16 mouse cellular contexts compared by ENCODE assay signal in the genomic region with DNA sequence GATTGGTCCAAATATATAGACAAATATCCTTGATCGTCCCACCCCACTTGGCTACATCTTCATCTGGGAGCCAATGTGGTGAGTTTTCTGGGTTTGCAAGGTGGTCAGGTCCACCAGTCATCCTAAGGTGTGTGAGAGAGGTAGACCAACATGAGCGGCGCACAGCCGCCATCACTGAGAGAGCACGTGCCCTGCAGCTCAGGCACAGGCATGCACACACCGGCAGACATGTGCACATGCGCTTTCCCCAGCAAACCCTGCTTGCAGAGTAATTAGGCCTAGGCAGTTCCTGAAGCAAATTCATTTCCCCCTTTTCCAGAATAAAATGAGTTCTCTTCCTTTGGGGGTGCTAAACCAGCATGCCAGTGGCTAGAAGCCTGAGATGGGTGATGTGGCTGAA. TPM values are rescaled to one million over a fixed set of nuclear protein-coding genes. Genes with fewer than 3 reads are reported as not detected.
DNase-seq lines count a peak whose midpoint lies in the region; ATAC-seq lines count a peak whose summit lies in the region.
"Had no signal": no experiment of that assay in that cellular context is flagged by ENCODE, and none has a peak within 500 bp of the region (broad histone marks: within the 10 kb centered on the region; RNA-seq: fewer than 3 reads in every experiment).

No protein-coding gene starts in this region.

- peaks cover 42% of the 10 kb centered on the region for H3K27me3 ChIP-seq in embryonic facial prominence, embryonic 13.5 days
- H3K27me3 ChIP-seq in embryonic facial prominence, embryonic 10.5 days (replicated peaks; ENCODE audit: low read depth, poor library complexity, severe bottlenecking): peaks cover 34% of the 10 kb centered on the region
- H3K27me3 ChIP-seq in hindbrain, embryonic 14.5 days (ENCODE audit: control insufficient read depth, insufficient read depth, low read length): no peaks in the 10 kb centered on the region
- peaks cover 46% of the 10 kb centered on the region for H3K27me3 ChIP-seq in hindbrain, embryonic 10.5 days (ENCODE audit: insufficient read depth, poor library complexity, severe bottlenecking)
- no peaks in the 10 kb centered on the region; the same call in 1 of the 2 replicates for H3K27me3 ChIP-seq in midbrain, embryonic 13.5 days

- 0 out of 2 replicates have a peak overlapping the region, but pooled peaks have one; percentile 50 for H3K4me2 ChIP-seq in embryonic facial prominence, embryonic 13.5 days
- H3K4me2 ChIP-seq in hindbrain, embryonic 14.5 days (replicated peaks): peak overlapping the region; percentile 30
- no peak overlapping the region for H3K4me2 ChIP-seq in midbrain, embryonic 13.5 days (replicated peaks)

- WGBS in embryonic facial prominence, embryonic 13.5 days: 78% methylated on average over 7 of the region's 7 CpGs
- 78% methylated on average over 7 of the region's 7 CpGs for WGBS in embryonic facial prominence, embryonic 10.5 days
- WGBS in hindbrain, embryonic 14.5 days: 67% methylated on average over 7 of the region's 7 CpGs
- 86% methylated on average over 7 of the region's 7 CpGs for WGBS in hindbrain, embryonic 10.5 days
- WGBS in midbrain, embryonic 13.5 days: 76% methylated on average over 7 of the region's 7 CpGs

- no peak for ATAC-seq in embryonic facial prominence, embryonic 13.5 days (ENCODE audit: insufficient number of reproducible peaks, insufficient read depth, low FRiP score, low TSS enrichment, low read depth)
- 0 out of 2 replicates have a peak, but pooled peaks have one; percentile 51 for ATAC-seq in hindbrain, embryonic 14.5 days (ENCODE audit: low FRiP score)
- ATAC-seq in midbrain, embryonic 13.5 days: peak; percentile 40; the same call in 1 of the 2 replicates
- ATAC-seq in CD4-positive, CD25-positive, alpha-beta regulatory T cell, adult 4 months: no peak
- ATAC-seq: intestine, postnatal 0 days had no signal

- no peak overlapping the region for H3K4me3 ChIP-seq in embryonic facial prominence, embryonic 13.5 days
- H3K4me3 ChIP-seq in embryonic facial prominence, embryonic 10.5 days: no peak overlapping the region
- no peak overlapping the region for H3K4me3 ChIP-seq in hindbrain, embryonic 14.5 days (replicated peaks; ENCODE audit: low read length)
- no peak overlapping the region for H3K4me3 ChIP-seq in hindbrain, embryonic 10.5 days
- no peak overlapping the region for H3K4me3 ChIP-seq in midbrain, embryonic 13.5 days (replicated peaks)
- H3K4me3 ChIP-seq: myocyte had no signal

- DNase-seq in embryonic facial prominence, embryonic 10.5 days (ENCODE audit: low spot score): no peak
- no peak for DNase-seq in hindbrain, embryonic 14.5 days (ENCODE audit: low spot score)
- DNase-seq in hindbrain, embryonic 10.5 days (ENCODE audit: low spot score): no peak
- DNase-seq in ZHBTc4 (ENCODE audit: low read depth, low spot score): peak; percentile 61
- DNase-seq in Muller cell, postnatal 12 days (ENCODE audit: inconsistent ontology term): no peak
- DNase-seq: cerebellum, adult 11-12 months; heart, postnatal 14 days; liver; lung, adult 18-20 months; lung, postnatal 4 days had no signal

- no peaks in the 10 kb centered on the region for H3K36me3 ChIP-seq in embryonic facial prominence, embryonic 13.5 days
- H3K36me3 ChIP-seq in embryonic facial prominence, embryonic 10.5 days (replicated peaks): no peaks in the 10 kb centered on the region
- no peaks in the 10 kb centered on the region for H3K36me3 ChIP-seq in hindbrain, embryonic 14.5 days (replicated peaks; ENCODE audit: control insufficient read depth, insufficient read depth)
- no peaks in the 10 kb centered on the region for H3K36me3 ChIP-seq in hindbrain, embryonic 10.5 days
- no peaks in the 10 kb centered on the region for H3K36me3 ChIP-seq in midbrain, embryonic 13.5 days

- no peak overlapping the region for H3K9ac ChIP-seq in embryonic facial prominence, embryonic 13.5 days
- no peak overlapping the region for H3K9ac ChIP-seq in hindbrain, embryonic 14.5 days
- H3K9ac ChIP-seq in midbrain, embryonic 13.5 days (replicated peaks): no peak overlapping the region

- peaks cover 47% of the 10 kb centered on the region for H3K4me1 ChIP-seq in embryonic facial prominence, embryonic 13.5 days
- peaks cover 27% of the 10 kb centered on the region for H3K4me1 ChIP-seq in embryonic facial prominence, embryonic 10.5 days
- peaks cover 36% of the 10 kb centered on the region for H3K4me1 ChIP-seq in hindbrain, embryonic 14.5 days (replicated peaks; ENCODE audit: control insufficient read depth, insufficient read depth, low read length)
- H3K4me1 ChIP-seq in hindbrain, embryonic 10.5 days (replicated peaks): peaks cover 27% of the 10 kb centered on the region
- H3K4me1 ChIP-seq in midbrain, embryonic 13.5 days (replicated peaks): peaks cover 55% of the 10 kb centered on the region

- no peak overlapping the region for H3K27ac ChIP-seq in embryonic facial prominence, embryonic 13.5 days
- no peak overlapping the region for H3K27ac ChIP-seq in embryonic facial prominence, embryonic 10.5 days (replicated peaks)
- peak overlapping the region; percentile 70 for H3K27ac ChIP-seq in hindbrain, embryonic 14.5 days
- no peak overlapping the region for H3K27ac ChIP-seq in hindbrain, embryonic 10.5 days
- peak overlapping the region; percentile 78 for H3K27ac ChIP-seq in midbrain, embryonic 13.5 days
- H3K27ac ChIP-seq: kidney, postnatal 0 days had no signal

- no peaks in the 10 kb centered on the region for H3K9me3 ChIP-seq in embryonic facial prominence, embryonic 13.5 days
- H3K9me3 ChIP-seq in embryonic facial prominence, embryonic 10.5 days: no peaks in the 10 kb centered on the region
- H3K9me3 ChIP-seq in hindbrain, embryonic 14.5 days (ENCODE audit: control insufficient read depth, low read length): no peaks in the 10 kb centered on the region
- H3K9me3 ChIP-seq in hindbrain, embryonic 10.5 days: no peaks in the 10 kb centered on the region
- no peaks in the 10 kb centered on the region for H3K9me3 ChIP-seq in midbrain, embryonic 13.5 days

RNA-seq across cellular contexts. Expression of a gene that starts 55.8 kb away (rescaled TPM):
- polyA plus RNA-seq in embryonic facial prominence, embryonic 13.5 days (2015; fragmentation: Nextera tagmentation; extraction: Ambion mirVana): 110 and 120 TPM in 2 replicates
- polyA plus RNA-seq in embryonic facial prominence, embryonic 10.5 days (2016; fragmentation: Nextera tagmentation; extraction: Ambion mirVana): 192 and 201 TPM in 2 replicates
- polyA plus RNA-seq in hindbrain, embryonic 14.5 days (2014; fragmentation: Nextera tagmentation; extraction: Ambion mirVana): 48.0 and 51.1 TPM in 2 replicates
- polyA plus RNA-seq in hindbrain, embryonic 10.5 days (2016; fragmentation: Nextera tagmentation; extraction: Ambion mirVana): 136 and 178 TPM in 2 replicates
- polyA plus RNA-seq in midbrain, embryonic 13.5 days (2015; fragmentation: Nextera tagmentation; extraction: Ambion mirVana): 69.1 and 70.6 TPM in 2 replicates
- 100 to 1,000 TPM; 214 to 322 TPM for polyA plus RNA-seq in CD4-positive, CD25-positive, alpha-beta regulatory T cell, adult 4 months (2017; shearing (Covaris generic))

RNA-seq across cellular contexts. Expression of a gene that starts 56.0 kb away (rescaled TPM):
- 15.6 and 19.8 TPM in 2 replicates for polyA plus RNA-seq in embryonic facial prominence, embryonic 13.5 days (2015; fragmentation: Nextera tagmentation; extraction: Ambion mirVana)
- 18.2 TPM in 2 replicates for polyA plus RNA-seq in embryonic facial prominence, embryonic 10.5 days (2016; fragmentation: Nextera tagmentation; extraction: Ambion mirVana)
- 12.0 and 13.2 TPM in 2 replicates for polyA plus RNA-seq in hindbrain, embryonic 14.5 days (2014; fragmentation: Nextera tagmentation; extraction: Ambion mirVana)
- 14.6 and 17.4 TPM in 2 replicates for polyA plus RNA-seq in hindbrain, embryonic 10.5 days (2016; fragmentation: Nextera tagmentation; extraction: Ambion mirVana)
- polyA plus RNA-seq in midbrain, embryonic 13.5 days (2015; fragmentation: Nextera tagmentation; extraction: Ambion mirVana): 15.3 and 15.5 TPM in 2 replicates
- polyA plus RNA-seq in CD4-positive, CD25-positive, alpha-beta regulatory T cell, adult 4 months (2017; shearing (Covaris generic)): 10 to 100 TPM; 21.2 to 31.7 TPM

Comparison
In these comparisons a context has a peak if more than half of its experiments do, and no peak if none do; other contexts are left out.
1. H3K27ac ChIP-seq: peak in hindbrain, embryonic 14.5 days (single experiment) and midbrain, embryonic 13.5 days (single experiment); none in embryonic facial prominence, embryonic 13.5 days (single experiment), embryonic facial prominence, embryonic 10.5 days (single experiment) and hindbrain, embryonic 10.5 days (single experiment).
2. ATAC-seq: peak in hindbrain, embryonic 14.5 days (single experiment) and midbrain, embryonic 13.5 days (single experiment); none in embryonic facial prominence, embryonic 13.5 days (single experiment) and CD4-positive, CD25-positive, alpha-beta regulatory T cell, adult 4 months (single experiment).